Mouse (Mus musculus) 416B (cell line): ENCODE measurements at regions not wholly inside any gene's neighbourhood (a gene's known extent, or its start where the extent isn't known, plus 50 kb on each side); places are given as distances from the start of the nearest gene placed in this dataset.

Source experiments
- DNase-seq: peaks from one replicate; pipeline ENCODE4 v3.0.0; 2011; ENCODE audit warnings: low read depth

- no peak for DNase-seq
These were observed 59.0 kb upstream of the Ccdc91 start for GRCm38 (mm10) chr6:147416592-147416991.

DNA sequence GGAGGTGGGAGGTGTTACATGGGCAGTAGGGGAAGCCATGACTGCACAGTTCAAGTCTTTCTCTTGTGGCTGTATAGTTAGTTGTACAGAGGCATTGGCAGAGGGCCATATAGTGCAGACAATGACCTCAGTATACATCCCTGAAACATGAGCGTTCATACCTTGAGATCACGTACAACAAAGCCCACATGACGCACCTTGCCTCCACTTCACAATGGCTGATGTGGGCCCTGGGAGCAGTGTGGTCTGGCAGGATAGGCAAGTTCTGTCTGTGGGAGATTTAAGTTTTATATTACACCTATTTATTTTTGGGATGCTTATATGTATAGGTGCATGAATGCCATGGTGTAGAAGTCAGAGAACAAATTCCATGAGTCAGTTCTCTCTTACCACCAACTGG lies 61.9 kb upstream of the Ccdc91 start:
- DNase-seq = no peak

DNA sequence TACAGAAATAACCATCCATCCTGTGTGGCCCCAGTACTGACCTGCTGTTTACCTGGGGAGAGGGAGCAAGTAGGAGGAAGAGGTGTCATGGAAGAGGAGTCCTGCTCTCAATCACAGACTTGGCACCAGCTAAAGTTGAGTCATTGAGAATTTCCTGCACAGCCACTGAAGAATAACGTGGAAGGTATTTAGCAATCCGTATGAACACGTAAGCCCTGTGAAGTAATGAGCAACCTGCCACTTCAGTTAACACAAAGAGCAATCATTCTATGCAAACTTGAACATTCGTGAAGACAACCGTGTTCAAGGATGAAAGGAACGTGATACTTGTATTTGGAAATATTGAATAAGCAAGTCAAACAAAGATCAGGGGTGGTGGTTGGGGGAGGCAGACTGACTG lies 77.6 kb upstream of the Ccdc91 start:
- no peak for DNase-seq

DNA sequence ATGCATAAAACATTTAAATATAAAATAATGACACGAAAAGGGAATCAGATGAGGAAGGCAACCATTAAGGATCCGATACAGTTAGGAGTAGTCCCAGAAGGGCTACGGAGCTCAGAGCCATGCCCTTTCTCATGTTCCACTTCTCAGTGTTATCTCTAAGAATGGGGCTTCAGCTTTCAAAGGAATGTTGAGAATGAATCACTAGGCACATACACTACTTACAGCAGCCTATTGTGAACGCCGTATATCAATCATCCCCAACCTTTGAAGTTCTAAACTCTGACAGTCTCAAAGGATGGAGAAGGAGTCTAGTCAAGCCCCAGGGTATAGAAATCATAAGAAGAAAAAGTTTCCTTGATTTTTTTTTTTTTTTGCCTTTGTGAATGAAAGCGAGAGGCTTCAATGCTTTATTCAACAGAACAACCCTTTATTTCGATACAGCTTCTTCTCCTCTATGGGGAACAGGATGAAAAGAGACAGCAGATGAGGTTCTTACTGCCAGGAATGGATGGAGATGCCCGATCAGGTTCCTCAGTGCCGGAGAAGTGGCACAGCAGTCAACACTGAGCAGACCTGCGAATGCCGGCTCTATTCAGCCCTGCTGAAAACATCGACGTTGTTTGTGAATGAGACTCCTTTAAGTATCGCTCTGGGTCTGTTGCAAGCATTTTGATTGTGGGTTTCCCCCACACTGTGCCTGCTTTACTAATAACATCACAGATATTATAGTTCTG lies 84.0 kb upstream of the Ccdc91 start:
- no peak for DNase-seq

DNA sequence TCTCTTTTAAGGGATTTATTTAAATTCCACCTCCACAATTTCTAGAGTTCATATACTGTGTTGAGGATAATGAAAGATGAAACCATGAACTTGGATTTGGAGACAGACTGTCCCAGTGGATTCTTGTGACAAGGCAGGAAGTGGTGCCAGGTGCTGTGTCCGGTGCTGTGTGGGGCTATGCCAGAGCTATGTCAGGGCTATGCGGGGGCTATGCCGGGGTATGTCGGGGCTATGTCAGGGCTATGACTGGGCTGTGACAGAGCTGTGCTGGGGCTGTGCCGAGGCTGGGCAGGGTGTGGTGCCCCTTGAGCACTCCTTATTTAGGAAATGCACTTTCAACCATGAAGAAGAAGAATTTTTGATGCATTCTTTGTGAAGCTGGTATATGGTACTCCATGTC lies 85.1 kb upstream of the Ccdc91 start:
- DNase-seq = no peak

DNA sequence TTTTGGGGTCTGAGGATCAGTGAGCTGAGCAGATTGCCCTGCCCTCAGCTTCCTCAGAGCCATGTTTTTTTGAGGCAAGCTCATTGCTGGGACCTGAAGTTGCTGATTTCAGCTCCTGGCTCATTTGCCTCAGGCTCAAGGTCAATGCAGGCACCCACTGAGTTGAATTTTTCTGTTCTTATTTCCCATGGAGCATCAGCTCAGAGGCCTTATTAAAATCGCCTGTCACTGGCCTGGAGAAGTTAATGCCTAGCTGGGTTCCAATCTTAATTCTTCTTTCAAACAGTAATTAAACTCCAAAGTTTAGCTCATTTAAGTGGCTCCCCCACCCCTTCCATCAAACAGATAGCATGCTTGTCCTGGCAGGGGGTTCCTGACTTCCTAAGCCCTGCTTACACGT lies 86.9 kb upstream of the Ccdc91 start:
- DNase-seq = no peak

DNA sequence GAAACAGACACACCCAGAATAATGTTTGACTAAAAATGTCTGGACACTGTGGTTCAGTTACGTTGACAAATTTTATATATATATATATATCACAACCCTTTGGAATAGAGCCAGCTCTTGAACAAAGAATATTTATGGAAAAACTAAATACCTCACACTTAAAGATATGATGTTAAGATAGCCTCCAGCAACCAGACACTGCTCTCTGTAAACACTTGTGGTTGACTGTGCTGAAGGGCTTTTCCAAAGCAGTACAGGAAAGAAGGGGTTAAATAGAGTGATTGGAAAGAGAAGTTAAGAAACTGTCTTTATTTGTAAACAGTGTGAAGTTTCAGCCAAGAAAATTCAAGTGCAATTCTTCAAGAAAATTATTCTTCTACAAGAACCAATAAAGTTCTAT lies 90.0 kb upstream of the Ccdc91 start:
- DNase-seq = no peak

DNA sequence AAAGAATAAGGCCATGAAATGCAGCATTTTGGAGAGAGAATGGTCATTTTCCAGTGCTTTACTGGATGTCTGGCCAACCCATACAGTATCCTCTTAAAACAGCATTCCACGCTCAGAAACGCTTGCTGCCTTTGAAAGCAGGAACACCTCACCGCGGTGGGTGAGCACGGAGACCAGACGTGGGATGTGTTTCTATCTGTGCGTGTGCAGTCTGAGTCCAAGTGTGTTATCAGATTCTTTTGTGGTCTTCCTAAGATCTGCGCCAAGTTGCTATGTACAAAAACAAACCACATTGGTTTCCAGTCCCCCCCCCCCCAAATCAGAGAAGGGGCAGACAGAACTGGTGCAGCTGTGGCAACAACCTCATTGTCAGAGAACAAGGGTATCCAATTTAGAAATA lies 95.1 kb upstream of the Ccdc91 start:
- no peak for DNase-seq

DNA sequence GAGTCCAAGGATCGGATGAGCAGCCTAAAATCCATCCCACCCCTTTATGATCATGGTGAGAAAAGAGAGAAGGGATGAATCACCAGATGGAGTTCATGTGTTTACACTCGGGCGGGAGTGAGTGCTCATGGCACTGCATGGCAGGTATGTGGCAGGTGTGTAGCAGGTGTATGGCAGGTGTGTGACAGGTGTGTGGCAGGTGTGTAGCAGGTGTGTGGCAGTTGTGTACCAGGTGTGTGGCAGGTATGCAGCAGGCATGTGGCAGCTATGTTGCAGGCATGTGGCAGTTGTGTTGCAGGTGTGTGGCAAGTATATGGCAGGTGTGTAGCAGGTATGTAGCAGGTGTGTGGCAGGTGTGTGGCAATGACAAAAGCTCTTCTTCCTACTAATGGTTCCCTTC lies 97.9 kb upstream of the Ccdc91 start:
- DNase-seq = no peak

- DNase-seq = no peak
These were observed 103.9 kb upstream of the Ccdc91 start for GRCm38 (mm10) chr6:147371737-147372136.

- DNase-seq = no peak
These were observed 104.3 kb upstream of the Ccdc91 start for GRCm38 (mm10) chr6:147371336-147371735.

DNA sequence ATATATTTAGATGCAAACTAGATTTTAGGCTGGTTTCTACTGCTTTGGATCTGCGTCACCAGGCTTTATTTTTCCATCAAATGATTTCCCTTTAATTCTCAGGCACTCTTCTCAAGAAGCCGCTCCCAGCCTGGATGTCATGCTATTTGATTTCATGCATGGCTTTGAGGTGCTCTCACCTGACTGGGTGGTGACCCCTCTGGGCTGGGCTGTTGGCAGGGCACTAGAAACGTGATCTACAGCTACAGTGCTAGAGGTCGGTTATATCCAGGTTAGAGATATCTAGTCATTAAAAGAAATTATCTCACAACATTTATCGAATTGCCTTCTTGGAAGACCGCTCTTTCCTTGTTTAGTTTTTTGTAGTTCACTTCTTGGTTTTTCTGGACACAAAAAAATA lies 98.9 kb upstream of the Pthlh start:
- DNase-seq = no peak

DNA sequence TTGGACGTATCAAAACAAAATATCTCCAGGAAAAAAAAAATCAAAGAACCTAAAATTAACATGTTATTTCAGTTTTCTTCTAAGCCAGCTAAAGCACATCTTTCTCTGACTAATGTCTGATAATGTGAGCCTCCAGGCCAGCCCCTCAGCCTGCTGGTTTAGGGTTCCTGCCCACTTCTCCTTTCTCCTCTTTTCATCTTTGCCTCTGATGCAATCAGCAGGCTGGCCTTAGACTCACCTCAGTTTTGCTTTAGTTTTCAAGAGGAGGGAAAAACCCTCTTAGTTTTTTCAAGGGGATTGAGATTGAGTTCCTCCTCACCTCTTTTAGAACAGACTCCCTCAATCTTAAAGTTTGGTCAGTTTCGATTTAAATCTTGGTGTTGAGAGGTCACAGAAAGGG lies 93.0 kb upstream of the Pthlh start:
- DNase-seq = peak; percentile 17

DNA sequence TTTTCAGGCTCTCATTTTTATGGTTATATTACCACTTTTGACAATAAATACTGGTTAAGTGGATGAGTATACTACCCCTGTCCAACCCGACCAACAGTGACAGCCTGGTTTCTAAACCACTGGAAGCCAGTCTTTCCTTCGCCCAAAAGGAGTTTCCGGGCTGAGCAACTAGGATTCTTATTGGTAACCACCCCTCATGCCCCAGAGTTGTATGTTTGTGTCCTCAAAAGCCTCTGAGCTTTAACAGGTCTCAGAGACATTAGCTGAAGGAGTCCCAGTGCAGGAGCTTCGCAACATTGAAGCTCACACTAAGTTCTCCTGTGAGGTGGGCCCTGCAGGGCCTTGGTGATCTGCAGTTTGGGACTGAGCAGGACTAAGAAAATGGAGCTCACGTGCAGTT lies 92.6 kb upstream of the Pthlh start:
- no peak for DNase-seq

- DNase-seq = peak; percentile 43
These were observed 85.7 kb upstream of the Pthlh start for GRCm38 (mm10) chr6:147349566-147350237.

- no peak for DNase-seq
These were observed 84.6 kb upstream of the Pthlh start for GRCm38 (mm10) chr6:147348621-147349020.

- DNase-seq = no peak
These were observed 77.1 kb upstream of the Pthlh start for GRCm38 (mm10) chr6:147341042-147341441.

- no peak for DNase-seq
These were observed 69.0 kb upstream of the Pthlh start for GRCm38 (mm10) chr6:147332976-147333375.

DNA sequence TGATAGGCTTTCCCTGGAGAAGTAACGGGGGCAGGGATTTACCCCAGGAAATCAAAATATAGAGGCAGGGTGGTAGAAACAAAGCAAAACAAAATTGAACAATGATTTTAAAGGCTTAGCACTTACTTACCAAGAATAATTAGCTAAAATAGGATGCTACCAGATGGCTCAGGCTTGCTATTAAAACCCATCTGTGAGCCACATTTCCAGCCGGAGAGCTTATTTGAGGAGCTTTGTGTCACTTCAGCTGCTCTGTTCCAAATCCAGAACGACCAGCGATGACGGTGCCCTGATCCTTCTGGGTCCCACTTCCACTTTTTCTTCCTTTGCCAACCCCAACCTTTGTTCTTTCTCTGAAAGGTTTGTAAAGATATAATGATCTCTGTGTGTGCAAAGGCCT lies 65.2 kb upstream of the Pthlh start:
- no peak for DNase-seq

DNA sequence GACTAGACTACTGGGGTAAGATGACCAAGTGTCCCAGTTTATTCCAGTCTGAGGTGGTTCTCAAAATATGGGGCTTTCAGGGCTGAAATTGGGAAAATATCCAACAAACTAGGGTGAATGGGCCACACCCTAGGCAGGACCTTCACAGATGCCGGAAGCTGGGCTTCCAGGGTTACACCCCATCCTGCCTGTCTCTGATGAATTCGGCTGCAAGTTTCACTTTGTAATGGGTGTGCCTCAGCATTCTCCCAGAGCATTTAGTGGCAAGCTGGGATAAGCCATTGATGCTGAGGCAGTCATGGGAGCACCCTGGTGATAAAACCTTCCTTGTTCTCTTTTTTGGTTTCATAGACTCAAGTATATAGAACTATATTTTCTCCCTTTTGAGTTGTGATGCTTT lies 60.4 kb upstream of the Pthlh start:
- no peak for DNase-seq

DNA sequence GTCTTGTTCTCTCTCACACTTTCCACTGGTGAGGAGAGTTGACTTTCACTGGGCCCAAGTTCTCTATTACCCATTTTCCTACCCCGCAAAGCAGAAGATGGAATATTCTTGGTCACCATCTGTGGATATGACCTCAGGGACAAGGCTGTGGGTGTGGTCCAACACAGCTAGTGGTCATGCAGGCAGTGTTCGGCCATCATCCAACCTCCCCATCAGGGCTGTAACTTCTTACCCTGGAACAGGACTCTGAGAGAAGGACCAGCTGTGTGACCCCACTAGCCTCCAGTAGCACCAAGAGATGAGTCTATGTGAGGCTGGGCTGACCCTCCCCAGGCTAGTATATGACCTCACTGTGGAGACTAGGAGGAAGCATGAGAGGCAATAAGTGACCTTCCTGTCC lies 54.1 kb upstream of the Pthlh start:
- DNase-seq = no peak

DNA sequence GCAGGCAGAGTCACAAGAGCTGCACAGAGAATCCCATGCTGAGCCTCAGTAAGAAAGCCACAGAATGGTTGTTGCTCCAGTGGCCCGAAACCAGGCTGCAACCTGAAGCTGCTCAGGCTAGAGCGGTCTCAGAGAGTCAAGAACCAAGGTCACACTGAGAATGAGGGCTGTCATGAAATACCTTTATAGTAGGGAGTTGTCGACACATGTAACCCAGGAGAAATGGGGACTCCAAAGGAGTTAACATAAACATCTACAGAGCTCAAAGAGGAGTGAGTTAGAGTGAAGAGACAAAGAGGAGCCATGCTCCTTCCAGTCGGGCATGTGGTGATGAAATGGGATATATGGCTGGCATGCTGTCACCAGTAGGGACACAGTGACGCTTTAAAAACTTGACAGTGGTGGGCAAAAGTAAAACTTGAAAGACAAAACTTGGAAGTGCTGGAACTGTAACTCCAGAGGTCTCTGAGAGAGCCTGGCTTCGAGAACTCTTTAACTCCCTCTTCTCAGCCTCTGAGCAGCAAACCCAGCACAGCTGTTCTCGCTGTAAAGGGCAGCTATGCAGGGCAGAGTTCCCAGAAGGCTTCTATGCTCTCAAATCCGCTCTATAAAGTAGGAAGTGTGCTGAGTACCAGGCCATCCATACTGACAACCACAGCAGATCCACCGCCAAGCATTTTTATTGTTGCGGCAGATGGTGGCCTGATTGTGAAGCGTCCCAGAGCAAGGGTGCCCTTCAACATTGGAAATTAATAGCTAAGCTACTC lies 52.9 kb upstream of the Pthlh start:
- no peak for DNase-seq

DNA sequence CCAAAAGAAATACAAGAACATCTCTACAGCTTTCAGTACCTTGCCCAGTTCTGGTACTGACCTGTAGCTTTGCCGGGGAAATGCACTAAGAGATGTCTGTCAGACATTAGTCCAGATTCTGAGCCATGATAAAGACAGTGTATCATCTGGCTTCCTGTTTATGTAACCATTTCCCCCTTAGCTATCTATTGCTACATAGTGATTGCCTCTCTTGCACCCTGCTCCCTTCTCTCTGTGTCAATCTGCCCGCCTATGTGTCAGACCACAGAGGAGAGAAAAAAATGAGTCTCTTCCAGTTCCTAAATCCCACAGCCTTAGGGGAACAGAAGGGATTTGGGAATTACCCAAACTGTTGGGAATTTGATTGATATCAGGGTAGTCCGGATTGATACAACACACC lies 52.2 kb upstream of the Pthlh start:
- DNase-seq = peak; percentile 63
